Mouse (Mus musculus) myocyte (in vitro differentiated cells): ENCODE data around the gene Thada. TPM values are rescaled to one million over a fixed set of nuclear protein-coding genes. Genes with fewer than 3 reads are reported as not detected.
A peak's percentile ranks its signal among the peaks of the same experiment; 100 is the strongest.

Source experiments
- H3K27me3 ChIP-seq: one replicate; pipeline ENCODE4 v1.6.1; 2011; ENCODE audit not compliant: control insufficient read depth, insufficient read depth, insufficient read length
- H3K36me3 ChIP-seq: one replicate; pipeline ENCODE4 v1.6.1; 2011; ENCODE audit not compliant: control insufficient read depth, insufficient read depth
- H3K4me2 ChIP-seq: one replicate; pipeline ENCODE4 v1.6.1; 2011; ENCODE audit warnings: low read depth, control low read depth
- H3K4me3 ChIP-seq: one replicate; pipeline ENCODE4 v1.5.1; 2011; ENCODE audit warnings: mild to moderate bottlenecking, control low read depth, moderate library complexity
- H3K79me2 ChIP-seq: one replicate; pipeline ENCODE4 v1.6.1; 2011; ENCODE audit not compliant: control insufficient read depth, insufficient read depth
- H3ac ChIP-seq: one replicate; pipeline ENCODE4 v1.6.1; 2011; ENCODE audit not compliant: control insufficient read depth, insufficient read length
- CEBPB ChIP-seq: IDR thresholded peaks from 2 replicates; pipeline ENCODE4 v1.6.1; 2011; ENCODE audit warnings: mild to moderate bottlenecking, moderate library complexity; ENCODE audit not compliant: poor library complexity, insufficient read depth, severe bottlenecking
- E2F4 ChIP-seq: IDR thresholded peaks from one replicate; pipeline ENCODE4 v1.6.1; 2011; ENCODE audit warnings: mild to moderate bottlenecking, control low read depth, moderate library complexity; ENCODE audit not compliant: insufficient read depth
- MAX ChIP-seq: IDR thresholded peaks from one replicate; pipeline ENCODE4 v1.6.1; 2011; ENCODE audit warnings: low read depth, mild to moderate bottlenecking, control low read depth
- MYOD1 ChIP-seq, 3 experiments: IDR thresholded peaks; one replicate each; pipeline ENCODE4 v1.6.1; 2011; ENCODE audit warnings: control low read depth in 2 of 3, low read depth in 2 of 3, mild to moderate bottlenecking in 2 of 3, moderate library complexity in 1 of 3; ENCODE audit not compliant: insufficient read length in 2 of 3, control insufficient read depth in 1 of 3
- MYOG ChIP-seq, 3 experiments: IDR thresholded peaks; one replicate each; pipeline ENCODE4 v1.6.1; 2011; ENCODE audit warnings: control low read depth in 2 of 3, low read depth in 2 of 3, mild to moderate bottlenecking in 2 of 3; ENCODE audit not compliant: insufficient read length in 2 of 3, control insufficient read depth in 1 of 3, insufficient read depth in 1 of 3
- POLR2A ChIP-seq: IDR thresholded peaks from one replicate; pipeline ENCODE4 v1.6.1; 2011; ENCODE audit warnings: low read depth, mild to moderate bottlenecking, control low read depth, moderate library complexity; ENCODE audit not compliant: insufficient read length
- POLR2AphosphoS2 ChIP-seq: IDR thresholded peaks from one replicate; pipeline ENCODE4 v1.6.1; 2011; ENCODE audit warnings: low read depth, control low read depth; ENCODE audit not compliant: insufficient read length
- SRF ChIP-seq: IDR thresholded peaks from one replicate; pipeline ENCODE4 v1.6.1; 2011; ENCODE audit warnings: low read depth; ENCODE audit not compliant: control insufficient read depth, insufficient read length
- TCF12 ChIP-seq: IDR thresholded peaks from one replicate; pipeline ENCODE4 v1.6.1; 2011; ENCODE audit warnings: mild to moderate bottlenecking, control low read depth; ENCODE audit not compliant: poor library complexity, insufficient read depth, severe bottlenecking
- TCF3 ChIP-seq: IDR thresholded peaks from one replicate; pipeline ENCODE4 v1.6.1; 2011; ENCODE audit warnings: low read depth, control low read depth; ENCODE audit not compliant: insufficient read length
- USF1 ChIP-seq: IDR thresholded peaks from one replicate; pipeline ENCODE4 v1.6.1; 2011; ENCODE audit warnings: low read depth, mild to moderate bottlenecking, control low read depth, moderate library complexity
- polyA plus RNA-seq: library from polyadenylated mRNA; unstranded; fragments of >200 nt; fragmentation: generic; extraction: Trizol; gene quantifications from one replicate; pipeline ENCODE4 v1.2.1, GENCODE M21; 2012; ENCODE audit warnings: missing spikeins

Gene Thada
- polyA plus RNA-seq, 1 experiment = 5.5 TPM

DNA sequence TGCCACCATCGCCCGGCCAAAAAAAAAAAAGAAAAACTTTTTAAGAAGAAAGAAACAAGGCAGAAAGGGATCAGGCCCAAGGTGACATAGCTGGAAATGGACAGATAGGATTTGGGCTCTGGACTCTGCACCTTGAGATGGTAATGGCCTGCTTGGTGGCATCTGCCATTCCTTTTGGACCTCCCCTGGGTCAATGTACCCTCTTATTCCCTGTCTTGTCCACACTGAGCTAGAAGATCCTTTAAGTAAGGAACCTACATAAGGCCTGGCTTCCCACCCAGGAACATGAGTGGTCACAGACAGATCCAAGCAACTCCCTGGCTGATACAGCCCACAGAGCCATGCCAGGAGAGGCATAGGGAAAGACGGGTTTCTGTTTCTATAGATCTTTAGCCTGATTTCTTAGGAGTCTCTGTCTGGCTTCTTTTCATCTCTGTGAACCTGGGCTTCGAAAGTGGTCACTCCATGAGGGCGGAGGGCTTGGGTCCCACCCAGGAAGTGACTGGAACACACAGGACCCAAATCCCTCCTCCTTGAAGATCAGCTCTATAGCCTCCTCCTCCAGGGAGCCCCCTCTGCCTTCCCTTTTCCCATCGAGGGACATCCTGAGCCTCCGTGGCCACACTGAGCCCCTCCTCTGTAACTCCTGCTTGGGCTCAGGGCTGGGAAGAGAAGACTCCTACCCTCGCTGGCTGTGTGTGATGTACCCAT, 310.3 kb downstream of the Thada start:
- H3K27me3 ChIP-seq = no peaks in the 10 kb centered on the region
- H3K79me2 ChIP-seq = no peaks in the 10 kb centered on the region
- no peaks in the 10 kb centered on the region for H3K36me3 ChIP-seq
- no peak overlapping the region for H3K4me2 ChIP-seq
- H3ac ChIP-seq = no peak overlapping the region
- no peak overlapping the region for H3K4me3 ChIP-seq
- no peak for TF ChIP-seq TCF3
- no peak for TF ChIP-seq E2F4
- no peak for TF ChIP-seq USF1
- TF ChIP-seq POLR2AphosphoS2 = no peak
- TF ChIP-seq CEBPB = no peak
- TF ChIP-seq TCF12 = no peak

DNA sequence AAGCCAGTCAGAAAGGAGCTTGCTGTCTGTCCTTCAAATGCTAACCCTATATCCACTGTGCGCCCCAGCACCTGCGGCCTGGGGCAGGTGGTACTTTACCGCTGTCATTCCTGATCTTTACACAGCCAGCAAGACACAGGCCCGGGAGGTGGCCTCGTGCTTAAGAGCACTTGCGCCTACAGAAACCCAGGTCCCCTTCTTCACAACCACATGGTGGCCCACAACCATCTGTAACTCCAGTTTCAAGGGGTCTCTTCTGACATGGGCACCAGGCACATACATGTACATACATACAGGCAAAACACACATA, 311.0 kb downstream of the Thada start:
- no peaks in the 10 kb centered on the region for H3K79me2 ChIP-seq
- H3K27me3 ChIP-seq = no peaks in the 10 kb centered on the region
- H3K4me3 ChIP-seq = no peak overlapping the region
- no peaks in the 10 kb centered on the region for H3K36me3 ChIP-seq
- H3K4me2 ChIP-seq = no peak overlapping the region
- no peak overlapping the region for H3ac ChIP-seq
- TF ChIP-seq TCF3 (no peak), E2F4 (no peak), SRF (no peak), MAX (no peak), USF1 (no peak), TCF12 (no peak), POLR2A (no peak), MYOG (IDR thresholded peaks at IDR 0.05; ENCODE audit: control insufficient read depth in 1 of 3, insufficient read depth in 1 of 3, insufficient read length in 2 of 3, low read depth in 2 of 3) (no peak), MYOD1 (IDR thresholded peaks at IDR 0.05; ENCODE audit: control insufficient read depth in 1 of 3, insufficient read length in 2 of 3, low read depth in 2 of 3) (no peak), POLR2AphosphoS2 (no peak), CEBPB (no peak)

DNA sequence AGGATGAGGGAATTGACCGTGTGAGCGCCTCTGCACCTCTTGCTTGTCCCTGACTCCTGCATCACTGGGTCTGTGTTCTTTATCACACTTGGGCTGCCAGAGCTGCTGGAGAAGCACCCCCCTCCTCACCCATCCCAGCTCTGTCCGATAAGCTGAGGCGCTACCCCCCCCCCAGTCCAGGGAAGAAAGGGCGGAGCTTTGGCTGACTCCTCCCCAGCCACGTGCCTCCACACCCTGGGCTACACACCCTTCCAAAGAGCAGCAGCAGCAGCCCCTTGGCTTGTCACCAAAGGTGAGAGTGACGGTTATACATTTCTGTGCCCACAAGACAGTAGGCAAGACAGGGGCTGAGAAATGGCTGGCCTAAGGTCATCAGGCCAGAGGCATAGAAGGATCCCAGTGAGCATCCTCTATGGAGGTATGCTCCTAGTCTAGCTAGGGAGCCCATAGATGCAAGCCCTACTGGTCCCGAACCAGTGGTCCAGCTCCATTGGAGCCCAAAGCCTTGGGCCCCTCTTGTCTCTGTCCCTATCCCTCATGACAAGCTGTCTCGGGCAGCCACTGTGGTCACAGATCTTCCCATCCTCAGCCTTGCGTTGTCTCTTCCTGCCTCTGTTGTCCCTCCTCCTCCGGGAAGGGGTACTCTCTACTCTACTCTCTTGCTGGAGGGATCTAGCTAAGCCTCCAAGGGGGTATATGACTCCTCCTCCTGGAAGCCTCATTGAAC, 311.5 kb downstream of the Thada start:
- H3K4me3 ChIP-seq = no peak overlapping the region
- TF ChIP-seq TCF3 = no peak
- TF ChIP-seq MYOG (IDR thresholded peaks at IDR 0.05; ENCODE audit: control insufficient read depth in 1 of 3, insufficient read depth in 1 of 3, insufficient read length in 2 of 3, low read depth in 2 of 3) = no peak
- TF ChIP-seq MAX = no peak
- TF ChIP-seq SRF = no peak
- TF ChIP-seq USF1 = no peak
- TF ChIP-seq MYOD1 (IDR thresholded peaks at IDR 0.05; ENCODE audit: control insufficient read depth in 1 of 3, insufficient read length in 2 of 3, low read depth in 2 of 3) = no peak
- no peak overlapping the region for H3ac ChIP-seq
- H3K36me3 ChIP-seq = no peaks in the 10 kb centered on the region
- no peak overlapping the region for H3K4me2 ChIP-seq
- H3K27me3 ChIP-seq = no peaks in the 10 kb centered on the region
- no peaks in the 10 kb centered on the region for H3K79me2 ChIP-seq

DNA sequence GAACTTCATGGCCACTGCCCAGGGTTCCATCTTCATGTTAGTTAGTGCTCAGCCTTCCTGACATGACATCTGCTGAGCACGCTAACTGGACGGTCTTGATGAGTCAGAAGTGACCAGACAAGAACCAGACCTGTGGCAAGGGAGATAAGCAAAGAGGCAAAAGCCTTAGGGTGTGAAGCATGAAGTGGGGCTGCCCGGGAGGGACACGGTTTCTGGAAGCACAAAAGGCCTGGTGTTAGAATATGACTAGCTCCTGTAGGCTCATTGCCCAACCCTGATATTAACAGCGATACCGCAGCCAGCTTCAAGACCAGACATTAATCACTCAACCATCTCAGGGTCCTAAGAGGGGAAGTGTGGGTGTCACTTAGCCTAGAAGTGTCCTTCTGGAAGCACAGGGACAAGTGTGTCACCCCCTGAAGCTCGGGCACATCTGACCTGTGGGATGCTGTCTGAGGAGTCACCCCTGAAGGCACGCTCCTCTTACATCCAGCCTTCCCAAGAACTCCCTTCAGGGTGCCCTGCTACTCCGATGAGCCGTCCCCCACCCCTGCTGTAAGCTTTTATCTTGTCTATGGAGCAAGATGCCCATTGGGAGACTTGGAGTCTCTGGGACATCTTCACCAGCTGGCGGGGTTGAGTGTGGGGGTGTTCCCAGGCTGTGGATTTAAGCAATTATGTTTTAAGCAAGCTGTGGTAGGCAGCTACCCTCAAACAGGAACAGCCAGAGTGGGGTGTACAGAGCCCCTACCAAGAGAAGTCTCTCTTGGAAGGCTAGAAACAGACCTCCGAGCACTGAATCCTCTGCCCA, 312.8 kb downstream of the Thada start:
- Histone ChIP-seq H3K4me2 (peak overlapping the region; percentile 3), H3K4me3 (no peak overlapping the region), H3K79me2 (no peaks in the 10 kb centered on the region), H3K36me3 (no peaks in the 10 kb centered on the region), H3K27me3 (no peaks in the 10 kb centered on the region), H3ac (no peak overlapping the region)
- no peak for TF ChIP-seq POLR2A
- no peak for TF ChIP-seq MYOG (IDR thresholded peaks at IDR 0.05; ENCODE audit: control insufficient read depth in 1 of 3, insufficient read depth in 1 of 3, insufficient read length in 2 of 3, low read depth in 2 of 3)
- TF ChIP-seq MYOD1 (IDR thresholded peaks at IDR 0.05; ENCODE audit: control insufficient read depth in 1 of 3, insufficient read length in 2 of 3, low read depth in 2 of 3) = no peak
- no peak for TF ChIP-seq SRF
- no peak for TF ChIP-seq POLR2AphosphoS2
